Mouse (Mus musculus) cerebellum, adult (tissue): ENCODE data around the gene Dmrta2.

Experiments
- ATAC-seq: cut with Nextera tagmentation; 2 replicates; pipeline ENCODE4 v1.9.2; 2017; ENCODE audit warnings: mild to moderate bottlenecking, moderate library complexity, mixed read lengths; ENCODE audit not compliant: insufficient number of reproducible peaks, low FRiP score, low TSS enrichment

Gene Dmrta2

GRCm38 (mm10) chr4:109978858-109979340 lies 1.0 kb downstream of the Dmrta2 start:
- ATAC-seq: no peak

DNA sequence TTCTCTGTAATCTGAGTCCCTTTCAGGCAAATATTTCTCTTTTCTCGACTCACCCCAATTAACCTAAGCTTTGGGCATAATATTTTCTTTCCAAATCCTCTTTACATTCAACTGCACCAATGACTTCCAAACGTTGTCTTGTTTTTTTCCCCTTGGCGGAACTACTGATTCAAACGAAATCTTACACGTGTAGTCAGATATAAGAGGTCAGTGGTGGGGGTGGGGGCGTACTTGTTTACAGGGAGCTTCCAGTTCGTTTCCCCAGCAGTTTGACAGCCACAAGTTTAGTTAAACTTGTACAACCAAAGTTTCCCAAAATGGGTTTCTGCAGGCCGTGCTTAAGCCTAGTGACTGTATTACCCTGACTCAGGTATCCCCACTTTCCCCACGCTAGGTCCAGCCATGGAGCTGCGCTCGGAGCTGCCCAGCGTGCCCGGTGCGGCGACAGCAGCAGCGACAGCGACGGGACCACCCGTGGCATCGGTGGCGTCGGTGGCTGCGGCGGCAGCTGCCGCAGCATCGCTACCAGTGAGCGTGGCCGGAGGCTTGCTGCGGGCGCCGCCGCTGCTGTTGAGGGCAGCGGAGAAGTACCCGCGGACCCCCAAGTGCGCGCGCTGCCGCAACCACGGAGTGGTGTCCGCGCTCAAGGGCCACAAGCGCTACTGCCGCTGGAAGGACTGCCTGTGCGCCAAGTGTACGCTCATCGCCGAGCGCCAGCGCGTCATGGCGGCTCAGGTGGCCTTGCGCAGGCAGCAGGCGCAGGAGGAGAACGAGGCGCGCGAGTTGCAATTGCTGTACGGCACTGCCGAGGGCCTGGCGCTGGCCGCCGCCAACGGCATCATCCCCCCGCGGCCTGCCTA lies 1.8 kb downstream of the Dmrta2 start:
- ATAC-seq: no peak

- ATAC-seq: no peak
Observed at GRCm38 (mm10) chr4:109980321-109981082, 2.6 kb downstream of the Dmrta2 start.

- ATAC-seq: no peak
Observed at GRCm38 (mm10) chr4:109981083-109981870, 3.4 kb downstream of the Dmrta2 start.

DNA sequence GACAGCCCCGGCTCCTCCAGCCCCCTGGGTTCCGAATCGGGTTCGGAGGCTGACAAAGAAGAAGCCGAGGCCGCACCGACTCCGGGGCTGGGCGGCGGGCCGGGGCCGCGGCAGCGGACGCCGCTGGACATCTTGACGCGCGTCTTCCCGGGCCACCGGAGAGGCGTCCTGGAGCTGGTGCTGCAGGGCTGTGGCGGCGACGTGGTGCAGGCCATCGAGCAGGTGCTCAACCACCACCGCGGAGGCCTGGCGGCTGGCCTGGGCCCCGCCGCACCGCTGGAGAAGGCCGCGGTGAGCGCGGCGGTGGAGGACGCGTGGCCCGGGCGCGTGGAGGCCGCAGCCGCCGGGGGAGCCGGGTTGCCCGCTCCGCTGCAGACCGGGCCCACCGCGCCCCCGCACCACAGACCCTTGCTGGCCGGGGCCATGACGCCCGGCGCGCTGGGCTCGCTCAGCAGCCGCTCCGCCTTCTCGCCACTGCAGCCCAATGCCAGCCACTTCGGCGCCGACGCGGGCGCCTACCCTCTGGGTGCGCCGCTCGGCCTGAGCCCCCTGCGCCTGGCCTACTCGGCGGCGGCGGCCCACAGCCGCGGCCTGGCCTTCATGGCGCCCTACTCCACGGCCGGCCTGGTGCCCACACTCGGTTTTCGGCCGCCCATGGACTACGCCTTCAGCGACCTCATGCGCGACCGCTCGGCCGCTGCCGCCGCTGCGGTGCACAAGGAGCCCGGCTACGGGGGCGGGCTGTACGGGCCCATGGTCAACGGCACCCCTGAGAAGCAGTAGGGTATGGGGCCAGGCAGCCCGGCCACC lies 4.2 kb downstream of the Dmrta2 start:
- ATAC-seq: no peak

DNA sequence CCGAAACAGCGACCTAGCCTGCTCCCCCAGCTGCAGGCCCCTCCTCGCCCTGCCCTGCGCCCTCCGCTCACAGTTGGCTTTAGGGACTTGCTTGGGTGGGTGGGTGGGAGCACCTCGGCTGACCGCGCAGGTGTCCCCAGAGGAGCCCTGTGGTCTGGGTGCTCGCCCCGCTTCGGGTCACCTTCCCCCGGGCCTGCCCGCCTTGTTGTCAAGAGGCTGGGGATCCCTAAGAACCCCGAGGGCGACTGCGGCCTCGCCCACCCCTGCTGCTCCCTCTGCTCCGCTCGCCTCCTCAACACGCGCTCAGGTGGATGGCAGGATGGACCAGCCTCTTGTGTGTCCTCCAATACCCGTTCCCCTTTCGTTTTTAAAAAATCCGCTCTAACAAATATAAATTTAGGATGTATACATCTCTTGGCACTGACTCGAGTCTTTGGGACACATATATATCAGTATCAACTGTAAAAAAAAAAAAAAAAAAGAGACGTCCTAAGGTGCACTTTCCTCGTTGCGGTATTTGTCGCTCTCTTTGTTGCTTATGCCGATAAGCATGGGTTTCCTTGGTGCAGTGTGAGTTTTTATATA lies 4.9 kb downstream of the Dmrta2 start:
- no peak for ATAC-seq

GRCm38 (mm10) chr4:109983281-109984001 lies 5.6 kb downstream of the Dmrta2 start:
- no peak for ATAC-seq

GRCm38 (mm10) chr4:109984011-109984411 lies 6.2 kb downstream of the Dmrta2 start:
- no peak for ATAC-seq

GRCm38 (mm10) chr4:109984496-109985423 lies 6.9 kb downstream of the Dmrta2 start:
- no peak for ATAC-seq

DNA sequence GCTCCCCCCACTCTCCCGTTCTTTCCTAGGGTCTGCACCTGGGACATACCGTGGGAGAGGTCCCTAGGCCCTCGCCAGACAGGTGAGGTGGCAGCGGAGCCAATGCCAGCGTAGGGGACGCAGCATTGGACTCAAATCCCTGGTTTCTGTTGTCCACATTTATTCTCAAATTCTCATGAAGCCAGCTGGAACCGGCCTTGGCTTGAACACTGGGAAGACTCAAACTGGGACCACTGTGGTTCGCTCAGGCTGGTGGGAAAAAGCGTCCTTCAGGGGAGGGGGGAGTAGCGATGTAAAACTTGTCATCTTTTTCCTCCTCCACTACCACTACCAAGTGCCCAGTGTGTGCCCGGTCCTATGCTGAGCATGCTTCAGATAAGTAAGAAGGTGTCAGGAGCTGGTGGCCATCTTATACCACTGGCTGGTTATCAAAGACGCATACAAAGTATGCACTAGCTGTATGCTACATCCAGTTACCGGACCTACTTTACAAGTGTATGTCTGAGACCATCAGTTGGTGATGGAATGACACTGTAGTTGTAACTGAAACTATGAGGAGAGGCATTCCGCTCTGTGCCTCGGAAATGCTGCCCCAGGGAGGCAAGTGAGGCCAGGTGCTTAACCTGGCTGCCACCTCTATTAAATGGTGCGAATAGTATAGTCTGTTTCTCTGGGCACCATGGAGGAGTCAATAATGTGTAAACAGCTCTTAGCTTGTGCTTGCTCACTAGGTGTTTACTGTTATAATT lies 7.7 kb downstream of the Dmrta2 start:
- no peak for ATAC-seq

GRCm38 (mm10) chr4:109986301-109986700 lies 8.4 kb downstream of the Dmrta2 start:
- ATAC-seq: no peak

DNA sequence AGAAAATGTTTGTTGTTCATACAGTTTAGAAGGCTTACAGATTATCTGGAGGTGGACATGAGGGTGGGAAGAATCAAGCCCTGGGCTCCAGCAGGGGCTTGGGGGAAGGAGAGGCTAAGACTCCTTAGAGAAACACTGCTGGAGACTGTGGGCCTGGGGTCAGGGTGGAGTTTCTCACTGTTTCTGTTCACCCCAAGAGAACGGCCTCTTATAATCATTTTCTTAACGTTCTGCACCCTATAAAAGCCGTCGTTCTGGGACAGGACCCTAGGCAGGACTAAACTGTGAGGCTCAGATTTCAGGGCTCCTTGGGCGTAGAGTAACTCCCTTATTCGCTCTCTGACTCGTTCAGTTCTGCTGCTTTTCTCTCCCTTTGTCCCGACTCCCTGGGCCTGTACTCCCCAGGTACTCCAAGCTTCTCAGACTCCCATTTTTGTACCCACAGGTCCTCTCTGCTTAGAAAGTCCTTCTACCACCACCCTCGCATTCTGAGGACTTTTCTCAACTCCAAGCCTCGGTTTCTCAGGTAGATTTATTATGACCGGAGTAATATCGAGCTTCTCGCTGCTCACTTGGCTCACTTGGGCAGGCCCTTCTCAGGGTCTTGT lies 9.0 kb downstream of the Dmrta2 start:
- ATAC-seq: no peak

DNA sequence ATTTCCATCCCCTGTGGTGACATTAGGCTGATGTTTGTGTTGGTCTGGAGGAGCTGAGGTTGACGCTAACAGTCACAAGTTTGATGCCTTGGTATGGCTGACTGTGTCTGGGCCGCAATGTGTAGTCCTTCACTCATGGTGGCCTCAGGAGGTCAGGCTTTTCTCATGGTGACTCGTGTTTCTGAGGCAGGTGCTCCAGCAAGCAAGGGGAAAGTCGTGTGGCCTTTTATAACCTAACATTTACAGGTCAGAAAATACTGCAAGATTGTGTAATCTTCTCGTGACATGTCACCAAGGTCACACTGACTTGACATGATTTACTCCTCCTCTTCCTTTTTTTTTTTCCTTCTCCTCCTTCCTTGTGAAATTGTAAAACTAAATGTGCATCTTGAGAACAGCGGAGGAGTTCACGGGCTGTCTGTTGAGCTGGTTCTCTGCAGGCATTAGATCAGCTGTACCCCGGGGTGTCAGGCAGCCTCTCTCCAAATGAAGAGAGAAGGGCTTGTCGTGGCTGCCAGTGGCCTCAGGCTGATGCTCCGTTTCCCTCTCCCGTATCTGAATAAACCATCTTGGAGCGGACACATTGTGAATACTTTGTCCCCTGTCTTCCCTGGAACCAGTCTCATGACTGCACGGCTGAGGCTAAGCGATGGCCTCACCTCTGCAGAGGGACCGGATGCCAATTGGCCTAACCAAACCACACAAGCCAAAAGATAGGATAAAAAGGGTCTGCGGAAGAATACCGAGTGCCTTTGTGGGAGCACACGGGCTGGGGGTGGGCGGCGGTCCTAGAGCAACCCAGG lies 9.9 kb downstream of the Dmrta2 start:
- no peak for ATAC-seq

DNA sequence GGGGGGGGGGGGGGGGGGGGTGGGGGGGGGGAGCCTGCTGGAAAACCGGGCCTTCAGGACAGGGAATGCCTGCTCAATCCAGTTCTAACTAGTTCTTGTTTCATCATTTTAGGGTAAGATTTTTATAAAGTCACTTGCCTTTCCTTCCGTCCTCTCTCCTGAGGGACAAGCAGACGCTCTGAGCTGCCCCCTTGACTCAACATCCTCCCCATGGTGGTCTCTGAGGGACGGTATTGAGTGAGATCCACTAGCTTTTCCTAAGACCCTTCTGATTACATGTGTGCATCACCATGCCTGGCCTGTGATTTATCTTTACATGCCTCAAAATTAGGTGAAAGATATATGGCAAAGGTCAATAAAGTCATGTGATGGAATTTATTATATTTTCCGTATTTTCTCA lies 10.6 kb downstream of the Dmrta2 start:
- no peak for ATAC-seq

DNA sequence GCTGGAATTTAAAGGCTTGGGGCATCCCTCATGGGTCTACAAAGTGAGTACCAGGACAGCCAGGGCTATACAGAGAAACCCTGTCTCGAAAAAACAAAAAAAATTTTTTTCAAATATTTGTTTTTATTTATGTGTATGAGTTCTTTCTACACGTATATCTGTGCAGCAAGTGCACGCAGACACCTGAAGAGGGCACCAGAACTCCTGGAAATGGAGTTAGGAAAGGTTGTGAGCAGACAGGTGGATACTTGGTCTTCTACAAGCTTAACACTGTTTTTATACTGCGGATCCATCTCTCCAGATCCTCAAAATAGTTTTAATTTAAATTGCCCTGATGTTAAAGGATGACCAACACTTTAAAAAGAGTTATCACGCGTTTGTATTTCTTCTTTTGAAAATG lies 11.4 kb downstream of the Dmrta2 start:
- ATAC-seq: no peak

DNA sequence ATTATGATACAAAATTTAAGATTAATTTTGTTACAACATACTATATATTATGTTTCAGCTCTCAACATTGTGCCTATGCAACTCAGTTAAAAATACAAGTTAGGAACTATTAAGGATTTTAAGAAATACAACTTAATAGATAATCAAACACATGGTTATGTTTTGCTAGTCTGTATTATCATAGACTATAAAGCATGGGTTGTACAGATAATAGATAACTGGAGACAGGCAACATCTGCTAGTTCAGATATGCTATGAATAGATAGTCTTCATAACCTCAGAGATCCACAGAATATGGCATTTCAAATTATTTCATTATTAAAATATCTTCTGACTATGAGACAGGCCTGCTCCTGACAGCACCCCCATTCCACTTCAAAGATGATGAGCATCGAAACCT lies 28.2 kb downstream of the Dmrta2 start:
- ATAC-seq: no peak
